8 mouse cellular contexts compared by ENCODE assay signal in the genomic region with DNA sequence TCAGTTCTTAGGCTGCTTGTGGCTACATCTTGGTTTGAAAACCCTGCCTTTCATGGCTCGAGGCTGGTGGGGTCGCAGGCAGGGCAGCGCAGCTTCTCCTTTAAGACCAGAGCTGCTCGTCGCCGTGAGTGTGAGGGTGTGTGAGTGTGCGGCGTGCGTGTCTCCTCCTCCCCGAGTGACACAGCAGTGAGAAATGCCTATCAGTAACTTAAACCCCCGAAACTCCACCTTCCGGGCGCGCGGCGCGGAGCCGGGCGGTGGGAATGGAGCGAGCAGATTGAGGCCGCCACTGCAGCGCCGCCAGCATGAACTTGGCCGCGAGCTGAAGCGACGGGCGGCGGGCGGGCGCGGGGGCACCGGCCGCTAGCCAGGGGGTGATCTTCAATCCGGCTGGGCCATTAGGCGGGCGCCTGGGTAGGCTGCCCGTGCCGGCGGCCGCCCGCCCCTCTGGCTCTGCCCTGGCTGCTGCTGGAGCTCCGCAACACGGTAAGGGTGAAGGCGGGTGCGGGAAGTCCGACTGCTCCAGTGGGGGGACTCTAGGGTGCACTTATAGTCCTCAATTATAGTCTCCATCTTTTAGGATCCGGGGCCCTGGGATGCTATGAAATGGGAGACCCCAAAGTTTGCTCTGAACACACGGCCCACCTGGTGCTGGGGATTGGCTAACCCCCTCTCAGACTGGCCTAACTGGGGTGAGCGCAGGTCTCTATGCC. TPM values are rescaled to one million over a fixed set of nuclear protein-coding genes. Genes with fewer than 3 reads are reported as not detected.
DNase-seq lines count a peak whose midpoint lies in the region; ATAC-seq and TF ChIP-seq lines count a peak whose summit lies in the region.

Gene Mamld1 (plus strand): TSS at position 393 of the 713 bp plus-strand sequence.

- peak within 1 kb of the TSS; percentile 59 for H3K4me3 ChIP-seq in cortical plate, adult 2 months (ENCODE audit: insufficient read depth, low read length)
- peak within 1 kb of the TSS; percentile 59 for H3K4me3 ChIP-seq in hindbrain, embryonic 16.5 days (ENCODE audit: low read length)

- peak within 1 kb of the TSS; percentile 71 for H3K4me2 ChIP-seq in hindbrain, embryonic 16.5 days (ENCODE audit: low read length)

- 0 out of 2 replicates have a peak, but pooled peaks cover 1% of the 10 kb centered on the region for H3K4me1 ChIP-seq in cortical plate, adult 2 months (ENCODE audit: control insufficient read depth, insufficient read depth, low read length)
- no peaks in the 10 kb centered on the region for H3K4me1 ChIP-seq in hindbrain, embryonic 16.5 days (ENCODE audit: control insufficient read depth, insufficient read depth, low read depth, low read length)

- 15% methylated on average over 37 of the region's 50 CpGs for WGBS in hindbrain, embryonic 16.5 days

- peak; percentile 89 for DNase-seq in adrenal gland, adult 2 months
- peak; percentile 43 for DNase-seq in gastrocnemius, postnatal 10 days
- peak; percentile 67 to 82 for DNase-seq in left cerebral cortex, adult 18-20 months (ENCODE audit: low spot score in 2 of 2)
- peak; percentile 69 for DNase-seq in lung, postnatal 14 days
- DNase-seq in right cerebral cortex, adult 18-20 months = peak; percentile 86
- DNase-seq in B cell, adult 2 months = no peak

- H3K9me3 ChIP-seq in hindbrain, embryonic 16.5 days (ENCODE audit: control insufficient read depth, low read length) = no peaks in the 10 kb centered on the region

- no peak for TF ChIP-seq CTCF in cortical plate, adult 2 months (IDR thresholded peaks at IDR 0.05; ENCODE audit: extremely low read depth, insufficient read depth, low read length)

- TF ChIP-seq POLR2A in cortical plate, adult 2 months (IDR thresholded peaks at IDR 0.05; ENCODE audit: extremely low read depth, insufficient read depth, low read length) = peak; percentile 66; the same call in 1 of the 2 replicates

- H3K27me3 ChIP-seq in hindbrain, embryonic 16.5 days (replicated peaks; ENCODE audit: control insufficient read depth, insufficient read depth, low read length) = peaks cover 3% of the 10 kb centered on the region; the same call in 1 of the 2 replicates

- H3K36me3 ChIP-seq in hindbrain, embryonic 16.5 days (ENCODE audit: control insufficient read depth, insufficient read depth, low read length) = no peaks in the 10 kb centered on the region

- peak within 1 kb of the TSS; percentile 71 for H3K9ac ChIP-seq in hindbrain, embryonic 16.5 days (ENCODE audit: low read depth, low read length)

- peak within 1 kb of the TSS; percentile 51; the same call in 1 of the 2 replicates for H3K27ac ChIP-seq in cortical plate, adult 2 months (ENCODE audit: insufficient read depth, low read length)
- peak within 1 kb of the TSS; percentile 76 for H3K27ac ChIP-seq in hindbrain, embryonic 16.5 days (ENCODE audit: low read depth, low read length)

- ATAC-seq in hindbrain, embryonic 16.5 days = peak; percentile 88

RNA-seq across cellular contexts. Expression of gene Mamld1, which starts in this region (rescaled TPM):
- total RNA-seq in adrenal gland, adult 2 months (2021) = 10 to 100 TPM; 12.9 to 25.5 TPM
- polyA plus RNA-seq in adrenal gland, adult 2 months (2012; rRNA removed) = 10.3 and 12.0 TPM in 2 replicates
- 14.3 and 14.5 TPM in 2 replicates for polyA plus RNA-seq in cortical plate, adult 2 months (2012; rRNA removed)
- total RNA-seq in gastrocnemius, postnatal 10 days (2021) = 1 to 10 TPM; 4.6 to 5.8 TPM
- polyA plus RNA-seq in hindbrain, embryonic 16.5 days (2015; fragmentation: Nextera tagmentation; extraction: Ambion mirVana) = 5.1 and 7.5 TPM in 2 replicates
- total RNA-seq in left cerebral cortex, adult 18-20 months (2021) = 10 to 100 TPM; 30.0 to 40.4 TPM

Comparison
In these comparisons a context has a peak if more than half of its experiments do, and no peak if none do; other contexts are left out.
1. DNase-seq: peak in adrenal gland, adult 2 months (single experiment), gastrocnemius, postnatal 10 days (single experiment), left cerebral cortex, adult 18-20 months (2 of 2), lung, postnatal 14 days (single experiment) and right cerebral cortex, adult 18-20 months (single experiment); none in B cell, adult 2 months (0 of 2).